8 mouse cellular contexts compared by ENCODE assay signal in the genomic region with DNA sequence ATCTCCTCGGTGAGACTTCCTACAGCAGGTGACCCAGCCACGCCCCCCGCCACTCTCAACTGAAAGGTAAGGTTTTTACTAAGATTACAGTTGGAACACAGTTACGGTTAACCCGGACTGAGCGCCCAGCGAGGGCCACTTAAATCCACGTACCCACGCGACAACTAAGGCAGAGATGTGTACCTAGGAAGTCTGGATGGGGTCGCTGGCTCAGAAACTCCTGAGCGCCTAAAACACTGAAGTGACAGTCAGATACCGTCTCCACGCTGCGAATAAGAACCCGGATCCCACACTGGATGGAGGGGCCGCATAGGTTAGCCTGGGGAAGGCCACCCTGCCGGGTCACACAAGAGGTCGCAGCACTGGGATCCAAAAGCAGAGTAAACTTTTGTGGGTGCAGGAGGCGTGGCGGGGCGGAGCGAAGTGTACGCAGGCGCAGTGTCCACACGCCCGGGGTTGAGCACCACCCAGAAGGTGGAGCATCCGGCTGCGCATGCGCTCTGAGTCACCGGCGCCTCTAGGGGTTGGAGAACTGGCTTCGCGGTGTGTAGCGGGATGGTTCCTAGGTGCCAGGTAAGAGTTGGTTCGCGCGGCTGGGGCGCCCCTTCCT. TPM values are rescaled to one million over a fixed set of nuclear protein-coding genes. Genes with fewer than 3 reads are reported as not detected.
DNase-seq lines count a peak whose midpoint lies in the region; ATAC-seq lines count a peak whose summit lies in the region.

A gene (plus strand): TSS at position 486 of the 610 bp plus-strand sequence.

- 1% methylated on average over 39 of the region's 39 CpGs for WGBS in heart, embryonic 14.5 days
- WGBS in liver, embryonic 13.5 days (ENCODE audit: insufficient replicate concordance), result under 1% methylated on average over 39 of the region's 39 CpGs
- under 1% methylated on average over 39 of the region's 39 CpGs for WGBS in stomach, embryonic 16.5 days

- H3K36me3 ChIP-seq in heart, embryonic 14.5 days (ENCODE audit: control insufficient read depth, insufficient read depth, low read length), result peaks cover 18% of the 10 kb centered on the region
- H3K36me3 ChIP-seq in liver, embryonic 13.5 days, result peaks cover 6% of the 10 kb centered on the region; the same call in 1 of the 2 replicates
- H3K36me3 ChIP-seq in stomach, embryonic 16.5 days (ENCODE audit: control insufficient read depth, insufficient read depth, low read length), result no peaks in the 10 kb centered on the region

- H3K9me3 ChIP-seq in heart, embryonic 14.5 days (ENCODE audit: control insufficient read depth, low read length), result no peaks in the 10 kb centered on the region
- no peaks in the 10 kb centered on the region for H3K9me3 ChIP-seq in liver, embryonic 13.5 days (replicated peaks)
- H3K9me3 ChIP-seq in stomach, embryonic 16.5 days (replicated peaks; ENCODE audit: control insufficient read depth, low read length), result no peaks in the 10 kb centered on the region

- H3K27me3 ChIP-seq in heart, embryonic 14.5 days (ENCODE audit: control insufficient read depth, insufficient read depth, low read length), result no peaks in the 10 kb centered on the region
- no peaks in the 10 kb centered on the region for H3K27me3 ChIP-seq in liver, embryonic 13.5 days
- H3K27me3 ChIP-seq in stomach, embryonic 16.5 days (ENCODE audit: control insufficient read depth, insufficient read depth, low read length), result no peaks in the 10 kb centered on the region

- peak; percentile 96 for ATAC-seq in heart, embryonic 14.5 days (ENCODE audit: insufficient number of reproducible peaks, insufficient read depth, low FRiP score, low read depth)
- ATAC-seq in liver, embryonic 13.5 days (ENCODE audit: low read depth), result peak; percentile 100
- peak; percentile 99 for ATAC-seq in stomach, embryonic 16.5 days (ENCODE audit: insufficient read depth, low FRiP score)

- peaks cover 2% of the 10 kb centered on the region; the same call in 1 of the 2 replicates for H3K4me1 ChIP-seq in brown adipose tissue, adult 24 weeks (ENCODE audit: control insufficient read depth, insufficient read depth, insufficient read length, low read length)
- H3K4me1 ChIP-seq in heart, embryonic 14.5 days (ENCODE audit: control insufficient read depth in 2 of 2, insufficient read depth in 2 of 2, low read length in 2 of 2), result peaks cover 2 to 7% of the 10 kb centered on the region in 2 experiments; a peak in 3 of 4 replicates
- H3K4me1 ChIP-seq in liver, embryonic 13.5 days (replicated peaks), result peaks cover 15% of the 10 kb centered on the region
- H3K4me1 ChIP-seq in stomach, embryonic 16.5 days (ENCODE audit: control insufficient read depth, insufficient read depth, low read length), result peaks cover 8% of the 10 kb centered on the region

- H3K27ac ChIP-seq in brown adipose tissue, adult 24 weeks (replicated peaks; ENCODE audit: low read depth, low read length), result peak within 1 kb of the TSS; percentile 84
- no peak within 1 kb of the TSS for H3K27ac ChIP-seq in heart, embryonic 14.5 days (replicated peaks in 1 of 2; ENCODE audit: control insufficient read depth in 1 of 2, insufficient read depth in 1 of 2, low read depth in 2 of 2, low read length in 2 of 2)
- H3K27ac ChIP-seq in liver, embryonic 13.5 days, result peak within 1 kb of the TSS; percentile 43
- peak within 1 kb of the TSS; percentile 60 for H3K27ac ChIP-seq in stomach, embryonic 16.5 days (ENCODE audit: low read length)

- H3K9ac ChIP-seq in heart, embryonic 14.5 days (ENCODE audit: low read length), result peak within 1 kb of the TSS; percentile 83
- H3K9ac ChIP-seq in liver, embryonic 13.5 days, result peak within 1 kb of the TSS; percentile 76
- H3K9ac ChIP-seq in stomach, embryonic 16.5 days (ENCODE audit: low read length), result peak within 1 kb of the TSS; percentile 84

- H3K4me2 ChIP-seq in heart, embryonic 14.5 days (ENCODE audit: low read length), result peak within 1 kb of the TSS; percentile 85
- H3K4me2 ChIP-seq in liver, embryonic 13.5 days, result peak within 1 kb of the TSS; percentile 91
- H3K4me2 ChIP-seq in stomach, embryonic 16.5 days (ENCODE audit: low read depth, low read length), result peak within 1 kb of the TSS; percentile 73

- peak within 1 kb of the TSS; percentile 73 for H3K4me3 ChIP-seq in brown adipose tissue, adult 24 weeks (ENCODE audit: insufficient read depth, low read depth, low read length)
- H3K4me3 ChIP-seq in heart, embryonic 14.5 days (ENCODE audit: control insufficient read depth in 1 of 2, insufficient read depth in 1 of 2, low read depth in 1 of 2, low read length in 2 of 2), result peak within 1 kb of the TSS; percentile 55 to 75
- H3K4me3 ChIP-seq in liver, embryonic 13.5 days (replicated peaks), result peak within 1 kb of the TSS; percentile 72
- peak within 1 kb of the TSS; percentile 75 for H3K4me3 ChIP-seq in stomach, embryonic 16.5 days (replicated peaks; ENCODE audit: low read length)

- peak; percentile 99 for DNase-seq in CD4-positive, CD25-positive, alpha-beta regulatory T cell, adult 2 months (ENCODE audit: low read depth, low spot score)
- DNase-seq in fibroblast of lung, adult 2 months (ENCODE audit: low read depth), result peak; percentile 73
- peak; percentile 95 for DNase-seq in kidney, postnatal 14 days
- DNase-seq in liver, embryonic 13.5 days, result peak; percentile 93
- peak; percentile 94 for DNase-seq in neural tube, embryonic 10.5 days (ENCODE audit: extremely low spot score, low spot score)

RNA-seq across cellular contexts. Expression of the gene that starts here (rescaled TPM):
- polyA plus RNA-seq in brown adipose tissue, adult 24 weeks (2012; ENCODE audit: insufficient read depth, insufficient read length, missing spikeins), result 185 and 259 TPM in 2 replicates
- polyA plus RNA-seq in heart, embryonic 14.5 days (2014; fragmentation: Nextera tagmentation; extraction: Ambion mirVana), result 64.4 and 70.1 TPM in 2 replicates
- 56.2 and 58.0 TPM in 2 replicates for polyA plus RNA-seq in liver, embryonic 13.5 days (2015; fragmentation: Nextera tagmentation; extraction: Ambion mirVana)
- 98.5 and 103 TPM in 2 replicates for polyA plus RNA-seq in stomach, embryonic 16.5 days (2015; fragmentation: Nextera tagmentation; extraction: Ambion mirVana)

Comparison
In these comparisons a context has a peak if more than half of its experiments do, and no peak if none do; other contexts are left out.
1. H3K27ac ChIP-seq: peak in brown adipose tissue, adult 24 weeks (single experiment), liver, embryonic 13.5 days (single experiment) and stomach, embryonic 16.5 days (single experiment); none in heart, embryonic 14.5 days (0 of 2).
2. Peak in every context shown above with its lines, with median percentiles within 50 percentile points of each other: DNase-seq, H3K4me3 ChIP-seq, ATAC-seq, H3K4me2 ChIP-seq and H3K9ac ChIP-seq.